Mouse (Mus musculus) megakaryocyte, embryonic 14.5 days (primary cell): ENCODE measurements around the gene Psd. TPM values are rescaled to one million over a fixed set of nuclear protein-coding genes. Genes with fewer than 3 reads are reported as not detected.

Source experiments
- H3K27me3 ChIP-seq: replicated peaks from 2 replicates; pipeline ENCODE3; 2012; ENCODE audit warnings: inconsistent platforms
- H3K36me3 ChIP-seq: replicated peaks from 2 replicates; pipeline ENCODE3; 2012; ENCODE audit warnings: low read length, inconsistent platforms, mixed read lengths
- H3K4me1 ChIP-seq: 2 replicates; pipeline ENCODE4 v1.6.1; 2012; ENCODE audit warnings: inconsistent platforms
- H3K4me3 ChIP-seq: replicated peaks from 2 replicates; pipeline ENCODE3; 2012; ENCODE audit warnings: moderate library complexity, mild to moderate bottlenecking, inconsistent platforms
- H3K9me3 ChIP-seq: 2 replicates; pipeline ENCODE4 v1.6.1; 2012; ENCODE audit warnings: inconsistent platforms
- FLI1 ChIP-seq: IDR thresholded peaks from 2 replicates; pipeline ENCODE4 v1.6.1; 2012; ENCODE audit warnings: low read length, inconsistent platforms, mixed read lengths
- GATA1 ChIP-seq: IDR thresholded peaks from 3 replicates; pipeline ENCODE4 v1.6.1; 2012; ENCODE audit warnings: mixed read lengths, low read length, inconsistent platforms, borderline replicate concordance
- polyA plus RNA-seq: library from polyadenylated mRNA; stranded (reverse); fragments of >175 nt; gene quantifications from 2 replicates; pipeline ENCODE4 v1.2.3, GENCODE M21; 2012; ENCODE audit warnings: low replicate concordance; ENCODE audit not compliant: insufficient read depth

Gene Psd
- polyA plus RNA-seq, 1 experiment: 0.19 TPM

DNA sequence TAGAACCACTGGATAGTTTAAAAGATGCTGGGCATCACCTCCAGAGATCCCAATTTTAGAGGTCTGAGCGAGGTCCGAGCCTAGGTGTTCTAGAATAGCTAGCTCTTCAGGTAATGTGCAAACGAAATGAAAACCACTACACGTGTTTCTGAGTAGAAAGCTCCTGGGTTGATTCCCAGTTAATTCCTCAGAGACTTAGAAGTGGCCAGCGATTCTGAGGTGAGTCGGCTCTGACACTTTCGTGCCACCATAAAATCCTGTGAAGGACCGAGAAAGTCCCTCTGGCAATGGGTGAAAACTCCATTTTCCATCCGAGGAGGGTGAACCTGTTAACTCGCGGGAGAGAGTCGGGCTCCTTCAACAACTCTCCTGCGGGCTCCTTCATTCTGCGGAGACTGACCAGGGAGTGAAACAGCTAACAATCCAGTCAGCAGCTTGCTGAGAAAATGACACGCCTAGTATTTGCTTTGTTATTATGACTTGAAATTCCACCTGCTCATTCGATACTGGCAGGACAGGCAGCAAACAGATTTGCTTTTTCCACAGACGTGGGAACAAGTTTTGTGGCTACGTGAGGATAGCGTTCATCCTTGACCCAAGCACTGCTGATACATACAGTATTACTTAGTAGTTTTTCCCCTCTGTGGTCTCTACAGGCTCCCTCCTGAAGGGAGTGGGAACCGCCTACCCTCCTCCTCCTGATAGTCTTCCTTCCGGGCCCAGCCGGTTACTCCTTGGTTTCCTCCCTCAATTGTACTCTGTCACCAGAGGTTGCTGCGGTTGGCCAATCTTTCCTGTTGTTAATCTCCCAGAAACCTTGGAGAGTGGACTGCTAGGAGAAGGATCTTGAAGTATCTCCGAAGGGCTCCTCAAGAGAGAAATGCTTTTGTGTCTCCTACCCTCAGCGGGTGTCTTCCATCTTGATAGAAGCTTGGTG is 30.7 kb upstream of the Psd start:
- TF ChIP-seq FLI1: no peak
- TF ChIP-seq GATA1: no peak
- Histone ChIP-seq H3K36me3 (no peaks in the 10 kb centered on the region), H3K4me1 (peaks cover 31% of the 10 kb centered on the region), H3K9me3 (peaks cover 31% of the 10 kb centered on the region), H3K27me3 (peaks cover 81% of the 10 kb centered on the region), H3K4me3 (peak overlapping the region; percentile 90)

DNA sequence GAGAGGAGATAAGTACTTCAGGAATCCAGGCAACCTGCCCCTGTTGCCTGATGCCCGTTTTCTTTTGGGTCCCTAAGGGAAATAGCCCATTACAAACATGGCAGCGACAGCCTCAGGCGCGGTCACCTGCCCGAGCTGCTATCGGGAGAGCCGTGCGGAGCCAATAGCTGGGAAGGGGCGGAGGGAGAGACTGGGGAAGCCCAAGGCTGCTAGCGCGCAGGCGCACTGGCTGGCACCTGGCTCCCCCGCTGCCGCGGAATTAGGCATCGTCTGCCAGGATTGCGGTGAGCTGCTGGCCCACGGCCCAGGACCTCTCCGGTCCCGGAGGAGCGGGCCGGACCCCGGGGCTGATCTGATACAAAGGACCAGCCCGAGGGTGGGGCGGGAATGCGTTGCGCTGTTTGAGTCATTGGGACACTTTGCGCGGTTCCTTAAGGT is 29.8 kb upstream of the Psd start:
- Histone ChIP-seq H3K4me1 (peaks cover 31% of the 10 kb centered on the region), H3K27me3 (peaks cover 83% of the 10 kb centered on the region), H3K4me3 (peak overlapping the region; percentile 90), H3K36me3 (no peaks in the 10 kb centered on the region), H3K9me3 (peaks cover 26% of the 10 kb centered on the region)
- no peak for TF ChIP-seq FLI1
- TF ChIP-seq GATA1: no peak

DNA sequence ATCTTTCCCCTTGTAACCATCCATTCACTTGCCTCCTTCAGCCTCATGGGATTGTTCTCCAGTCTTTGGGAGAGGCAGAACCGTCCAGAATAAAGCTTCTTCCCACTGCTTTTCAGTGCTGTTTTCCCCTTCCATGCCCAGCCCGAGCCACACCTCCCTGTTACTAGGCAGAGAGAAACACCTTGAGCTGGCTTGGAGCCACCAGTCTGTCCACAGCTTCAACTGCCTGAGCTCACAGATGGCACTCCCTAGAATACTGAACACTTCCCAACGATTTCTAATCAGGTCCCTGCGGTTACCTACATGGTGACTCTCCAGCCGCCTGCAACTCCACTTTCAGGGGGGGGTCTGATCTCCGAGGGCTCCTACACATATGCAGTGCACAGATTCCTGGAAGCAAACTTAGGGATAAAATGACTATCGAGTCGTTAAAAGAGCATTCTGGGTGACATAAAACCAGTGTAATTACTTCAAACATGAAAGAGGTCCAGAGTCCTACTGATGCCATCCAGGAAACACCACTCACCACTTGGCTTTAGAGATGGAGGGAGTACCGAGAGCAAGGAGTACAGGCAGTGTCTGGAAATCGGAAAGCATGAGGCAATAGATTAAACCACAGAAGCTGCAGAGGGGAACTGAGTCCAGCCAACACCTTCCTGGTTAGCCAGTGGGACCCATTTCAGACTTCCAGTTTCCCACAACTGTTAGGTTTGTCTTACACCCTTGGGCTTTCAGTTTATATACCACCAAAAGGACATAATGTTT is 23.4 kb upstream of the Psd start, which contains the start of gene 2310034G01Rik:
Gene 2310034G01Rik, minus strand, starts transcription at position 135 of the 765 bp plus-strand sequence.
- Histone ChIP-seq H3K9me3 (peaks cover 12% of the 10 kb centered on the region), H3K4me1 (peaks cover 25% of the 10 kb centered on the region), H3K4me3 (peak within 1 kb of the TSS; percentile 93), H3K36me3 (no peaks in the 10 kb centered on the region), H3K27me3 (peaks cover 82% of the 10 kb centered on the region)
- TF ChIP-seq FLI1 (no peak), GATA1 (no peak)

DNA sequence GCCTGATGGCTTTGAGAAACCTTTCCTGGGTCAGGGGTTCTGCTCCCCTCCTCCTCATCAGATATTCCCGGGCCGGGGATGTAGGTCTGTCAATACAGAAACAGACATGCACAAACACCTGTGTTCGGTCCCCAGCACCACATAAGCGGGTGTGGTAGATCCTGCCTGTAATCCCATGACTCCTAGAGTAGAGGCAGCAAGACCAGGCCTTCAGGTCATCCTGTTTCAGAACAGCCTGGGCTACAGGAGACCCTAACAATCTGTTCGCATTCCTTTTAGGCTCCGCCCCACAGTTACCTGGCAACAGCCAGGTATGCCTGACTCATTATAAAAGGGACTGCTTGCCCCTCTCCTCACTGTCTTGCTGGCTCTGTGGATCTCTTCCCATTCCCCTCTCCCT is 22.6 kb upstream of the Psd start:
- Histone ChIP-seq H3K36me3 (no peaks in the 10 kb centered on the region), H3K27me3 (peaks cover 82% of the 10 kb centered on the region), H3K4me1 (peaks cover 33% of the 10 kb centered on the region), H3K4me3 (peak overlapping the region; percentile 93), H3K9me3 (peaks cover 8% of the 10 kb centered on the region)
- TF ChIP-seq GATA1: no peak
- TF ChIP-seq FLI1: no peak

GRCm38 (mm10) chr19:46348761-46349458 is 22.0 kb upstream of the Psd start:
- 0 out of 2 replicates have a peak, but pooled peaks cover 3% of the 10 kb centered on the region for H3K9me3 ChIP-seq
- H3K36me3 ChIP-seq: no peaks in the 10 kb centered on the region
- H3K27me3 ChIP-seq: peaks cover 83% of the 10 kb centered on the region
- H3K4me3 ChIP-seq: peak overlapping the region; percentile 93
- TF ChIP-seq GATA1 (no peak), FLI1 (no peak)
- H3K4me1 ChIP-seq: peaks cover 35% of the 10 kb centered on the region

- no peaks in the 10 kb centered on the region for H3K36me3 ChIP-seq
- peaks cover 80% of the 10 kb centered on the region for H3K27me3 ChIP-seq
- peak overlapping the region; percentile 93 for H3K4me3 ChIP-seq
- H3K4me1 ChIP-seq: peaks cover 41% of the 10 kb centered on the region
- no peaks in the 10 kb centered on the region for H3K9me3 ChIP-seq
- no peak for TF ChIP-seq GATA1
- no peak for TF ChIP-seq FLI1
Measured at GRCm38 (mm10) chr19:46347936-46348668, 21.1 kb upstream of the Psd start.

GRCm38 (mm10) chr19:46347146-46347545 is 20.2 kb upstream of the Psd start:
- H3K4me1 ChIP-seq: peaks cover 41% of the 10 kb centered on the region
- no peak for TF ChIP-seq GATA1
- TF ChIP-seq FLI1: no peak
- no peak overlapping the region for H3K4me3 ChIP-seq
- H3K27me3 ChIP-seq: peaks cover 72% of the 10 kb centered on the region
- no peaks in the 10 kb centered on the region for H3K36me3 ChIP-seq
- no peaks in the 10 kb centered on the region for H3K9me3 ChIP-seq

GRCm38 (mm10) chr19:46344710-46345419 is 17.9 kb upstream of the Psd start:
- Histone ChIP-seq H3K9me3 (no peaks in the 10 kb centered on the region), H3K4me3 (no peak overlapping the region), H3K4me1 (peaks cover 54% of the 10 kb centered on the region), H3K27me3 (peaks cover 55% of the 10 kb centered on the region), H3K36me3 (no peaks in the 10 kb centered on the region)
- TF ChIP-seq FLI1 (no peak), GATA1 (no peak)
